Mouse (Mus musculus): Measurements from ENCODE around the gene Ibsp.

Ibsp gene

DNA sequence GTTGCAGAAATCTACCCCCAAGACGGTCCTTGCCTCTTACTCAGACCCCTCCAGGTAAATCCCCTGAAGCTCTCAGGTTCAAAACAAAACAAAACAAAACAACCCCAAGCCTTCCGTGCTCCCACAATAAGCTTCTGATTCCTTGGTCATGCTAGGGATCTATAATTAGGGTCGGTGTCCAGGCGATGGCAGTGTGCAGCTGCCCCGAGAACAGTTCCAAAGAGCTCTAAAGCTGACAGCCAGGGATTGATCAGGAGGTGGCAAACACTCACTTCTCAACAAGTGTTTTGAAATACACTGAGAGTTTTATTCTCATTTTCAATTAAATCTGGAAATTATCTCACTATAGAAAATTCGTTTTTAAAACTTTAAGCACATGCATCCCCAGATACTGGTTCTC is 43.9 kb downstream of the Ibsp start:
- no peak for DNase-seq (ENCODE audit: low spot score)

DNA sequence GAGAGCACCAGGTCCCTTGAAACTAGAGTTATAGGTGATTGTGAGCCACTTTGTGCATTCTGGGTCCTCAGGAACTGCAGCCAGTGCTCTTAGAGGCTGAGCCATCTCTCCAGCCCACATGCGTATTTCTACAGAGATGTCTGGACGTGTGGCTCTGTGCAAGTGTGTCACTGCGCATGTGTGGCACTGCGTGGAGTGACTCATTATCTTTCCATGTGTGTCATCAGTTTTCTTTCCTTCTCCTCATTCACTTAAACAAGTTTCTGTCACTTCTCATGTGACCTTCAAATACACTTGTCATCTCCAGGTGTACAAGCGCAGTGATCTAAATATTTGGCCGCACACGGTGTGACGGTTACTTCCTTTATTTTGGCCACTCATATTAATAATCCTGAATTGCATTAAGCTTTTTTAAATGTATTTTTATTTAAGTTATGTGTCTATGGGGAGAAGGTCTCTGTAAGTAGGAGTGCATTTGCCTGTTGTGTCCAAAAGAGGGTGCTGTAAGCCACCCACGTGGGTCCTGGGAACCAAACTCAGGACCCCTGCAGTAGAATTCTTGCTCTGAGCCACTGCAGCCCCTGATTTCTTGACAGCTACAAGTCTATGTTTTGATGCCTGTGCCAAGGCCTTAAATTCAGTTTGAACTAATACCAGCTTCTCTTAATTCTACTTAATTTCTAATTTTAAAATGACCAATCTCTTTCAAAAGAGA is 45.7 kb downstream of the Ibsp start:
- no peak for DNase-seq (ENCODE audit: low spot score)

DNA sequence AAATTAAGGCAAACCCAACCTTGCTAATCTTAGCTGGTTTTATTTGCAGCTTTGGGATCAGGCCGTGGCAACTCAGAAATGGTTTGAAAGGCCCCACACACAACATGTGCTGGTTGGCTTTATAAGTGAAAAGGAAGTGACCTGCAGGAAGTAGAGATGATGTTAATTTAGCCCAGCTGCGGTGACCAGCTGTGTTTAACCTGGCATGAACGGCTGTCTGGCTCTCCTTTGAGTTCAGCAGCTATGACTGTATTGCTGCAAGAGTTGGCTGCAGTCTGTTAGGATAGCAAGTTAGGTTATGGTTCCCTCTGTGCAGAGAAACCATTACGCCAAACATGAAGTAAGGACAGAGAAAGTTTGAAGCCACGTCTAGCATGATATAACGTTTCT is 46.3 kb downstream of the Ibsp start:
- DNase-seq (ENCODE audit: low spot score) = no peak

DNA sequence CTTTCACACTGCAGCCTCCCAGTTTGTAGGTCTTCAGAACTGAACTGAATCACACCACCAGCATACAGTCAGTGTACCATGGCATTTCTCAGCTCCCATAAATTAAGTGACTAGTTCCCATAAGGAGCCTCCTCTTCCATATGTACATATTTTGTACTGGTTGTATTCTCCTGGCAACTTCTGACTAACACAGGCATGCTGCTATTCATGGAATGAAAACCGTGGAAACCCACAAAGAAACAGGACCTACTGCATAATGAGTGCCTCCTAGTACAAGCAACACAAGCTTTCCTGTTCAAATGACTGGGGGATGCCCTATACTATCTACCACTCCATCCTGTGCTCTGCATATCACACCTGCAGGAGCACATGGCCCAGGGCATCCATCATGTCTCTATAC is 52.1 kb downstream of the Ibsp start:
- DNase-seq (ENCODE audit: low spot score) = no peak

DNA sequence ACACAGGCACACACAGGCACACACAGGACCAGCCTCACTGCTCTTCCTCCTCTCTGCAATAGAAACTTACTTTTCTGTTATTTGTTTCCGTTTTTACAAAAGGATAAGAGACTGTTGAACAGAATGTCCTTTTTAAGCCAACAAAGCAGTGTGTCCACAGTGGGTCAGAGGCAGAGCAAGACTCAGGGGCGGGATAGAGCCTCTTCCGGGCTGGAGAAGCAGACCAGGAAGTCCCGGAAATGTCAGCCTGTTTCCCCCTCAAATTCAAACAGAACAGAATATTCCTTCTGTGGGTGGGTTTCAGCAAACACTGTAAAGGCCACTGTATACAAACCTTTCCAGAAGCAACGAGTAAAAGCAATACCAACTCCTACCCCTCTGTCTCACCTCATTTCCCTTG is 52.9 kb downstream of the Ibsp start:
- DNase-seq (ENCODE audit: low spot score) = no peak

DNA sequence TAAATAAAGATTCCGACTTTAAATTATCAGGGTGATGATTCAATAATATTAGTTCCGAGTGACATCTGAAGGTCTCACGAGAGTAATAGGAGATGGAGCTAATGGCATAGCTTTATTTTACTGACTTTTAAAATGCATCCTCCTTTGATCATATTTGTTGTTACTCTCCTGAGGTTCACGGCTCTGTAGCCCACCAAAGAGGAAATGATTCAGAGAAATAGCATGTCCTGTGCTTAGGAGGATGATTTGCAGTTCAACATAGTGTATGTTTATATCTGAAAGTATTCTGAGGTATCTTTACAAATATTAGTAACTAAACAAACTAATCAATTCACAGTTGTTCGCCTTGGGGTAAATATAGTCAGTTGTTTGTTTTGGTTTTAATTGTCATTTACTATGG is 58.6 kb downstream of the Ibsp start:
- no peak for DNase-seq (ENCODE audit: low spot score)

DNA sequence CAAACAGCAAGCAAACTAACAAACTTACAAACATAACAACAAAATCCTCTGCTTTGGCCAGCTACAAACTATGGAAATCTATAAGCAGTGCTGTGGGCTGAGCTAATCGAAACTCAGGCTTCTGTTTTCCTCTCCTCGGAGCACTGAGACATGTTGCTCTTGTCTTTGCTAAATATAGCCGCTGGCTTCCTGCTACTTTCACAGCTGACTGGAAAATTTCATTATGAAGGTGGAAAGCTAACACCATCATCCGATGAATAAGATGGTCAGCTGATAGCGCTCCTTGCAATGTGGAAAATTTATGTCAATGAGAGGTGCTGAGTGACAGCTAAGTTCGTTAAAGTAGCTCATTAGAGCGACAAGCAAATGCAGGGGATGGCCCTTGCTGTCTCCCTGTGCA is 59.6 kb downstream of the Ibsp start:
- no peak for DNase-seq (ENCODE audit: low spot score)

DNA sequence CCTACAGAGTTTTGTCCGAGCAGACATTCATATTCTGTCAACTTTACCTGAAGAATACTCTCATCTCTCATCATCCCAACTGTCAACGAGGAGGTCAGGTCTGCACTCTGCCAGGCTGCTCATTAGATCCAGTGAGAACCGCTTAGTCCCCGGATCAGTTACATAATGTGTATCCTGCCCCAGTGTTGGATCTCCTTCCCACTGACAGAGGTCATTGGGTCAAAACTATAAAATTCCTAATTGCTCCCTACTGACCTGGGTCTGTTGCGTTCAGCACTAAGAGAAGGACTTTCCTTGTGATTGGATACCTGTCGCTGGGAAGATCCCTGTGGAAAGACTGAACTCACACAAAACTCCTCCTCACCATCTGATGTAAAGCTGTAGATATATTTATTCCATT is 60.3 kb downstream of the Ibsp start:
- no peak for DNase-seq (ENCODE audit: low spot score)
